Mouse (Mus musculus) heart, postnatal 0 days (tissue): ENCODE data around the gene Wasf3.
A peak's percentile ranks its signal among the peaks of the same experiment; 100 is the strongest.
"Not testable (repeated sequence)": the region's sequence is repeated elsewhere in the genome, so short reads cannot be mapped to it uniquely, and the experiment has no call there.

Experiments
- CTCF ChIP-seq: IDR thresholded peaks from 2 replicates; pipeline ENCODE4 v1.5.1; 2016; ENCODE audit warnings: antibody characterized with exemption, control low read depth, low read depth
- EP300 ChIP-seq: IDR thresholded peaks from 2 replicates; pipeline ENCODE4 v1.6.1; 2016; ENCODE audit warnings: antibody characterized with exemption, low read depth

- peak; percentile 20; the same call in 1 of the 2 replicates for TF ChIP-seq CTCF
- not testable (repeated sequence) for TF ChIP-seq EP300
Measured at GRCm38 (mm10) chr5:146488959-146489358, 104.2 kb downstream of the Wasf3 start.
